Mouse (Mus musculus) left cerebral cortex, adult 2 months (tissue): Measurements from ENCODE around the gene Nudt9. TPM values are rescaled to one million over a fixed set of nuclear protein-coding genes. Genes with fewer than 3 reads are reported as not detected.
A peak's percentile ranks its signal among the peaks of the same experiment; 100 is the strongest.

Experiments
- DNase-seq, 2 experiments: peaks; one replicate each; pipeline ENCODE4 v3.0.0; 2021 to 2022; ENCODE audit warnings: low spot score in 2 of 2, mixed read lengths in 1 of 2; ENCODE audit errors: extremely low spot score in 1 of 2
- H3K27ac ChIP-seq: fragments of 200-600 bp; 2 replicates; pipeline ENCODE4 v1.8.1; 2022
- H3K4me3 ChIP-seq: fragments of 200-600 bp; 2 replicates; pipeline ENCODE4 v1.8.1; 2022
- CTCF ChIP-seq: fragments of 200-600 bp; IDR thresholded peaks from 2 replicates; pipeline ENCODE4 v1.8.1; 2022; ENCODE audit warnings: antibody characterized with exemption, mild to moderate bottlenecking, moderate library complexity
- intact Hi-C: fragments of 180-260 bp; cut with DNase I; formaldehyde crosslinking; loops from one replicate; pipeline ENCODE4 v1.15.1; 2025
- microRNA-seq, 2 experiments: library from miRNA; unstranded; fragments of <30 nt; microRNA quantifications; one replicate each; pipeline ENCODE4 v1.2.0; 2021
- total RNA-seq, 2 experiments: library from RNA; stranded (reverse); gene quantifications; 2 replicates each; pipeline ENCODE4 v1.2.3; 2021

Gene Nudt9
- total RNA-seq, 2 experiments from 2014 or later = 66.1 to 68.4 TPM

GRCm38 (mm10) chr5:104112016-104112415 is 65.9 kb downstream of the Nudt9 start:
- intact Hi-C loops = loop anchor here (5.0 kb wide), 1 partner anchor 345 kb away; the partner anchor contains the start of gene Pkd2
- TF ChIP-seq CTCF = peak; percentile 7; the same call in 1 of the 2 replicates
- Histone ChIP-seq H3K27ac (peak overlapping the region; percentile 97), H3K4me3 (peak overlapping the region; percentile 65)
- no peak for DNase-seq

- DNase-seq = no peak
- Histone ChIP-seq H3K27ac (peak overlapping the region; percentile 97), H3K4me3 (peak overlapping the region; percentile 65)
- no peak for TF ChIP-seq CTCF
- intact Hi-C loops = loop anchor here (5.0 kb wide), 1 partner anchor 345 kb away; the partner anchor contains the start of gene Pkd2
These were observed 66.4 kb downstream of the Nudt9 start for GRCm38 (mm10) chr5:104112511-104112910.

GRCm38 (mm10) chr5:104113491-104114172 is 67.5 kb downstream of the Nudt9 start, which contains the start of gene Sparcl1:
Gene Sparcl1 (minus strand): TSS chr5:104113733.
- H3K4me3 ChIP-seq = peak within 1 kb of the TSS; percentile 65
- peak within 1 kb of the TSS; percentile 97 for H3K27ac ChIP-seq
- peak in 1 of 2 experiments; percentile 61 for DNase-seq
- no peak for TF ChIP-seq CTCF
- intact Hi-C loops = loop anchor here (5.0 kb wide), 1 partner anchor 344 kb away; the partner anchor contains the start of gene Pkd2

Small RNA genes within 50 kb of the gene (microRNA-seq; reads per million reads assigned to microRNA genes)
- gene Mir5619 = 0.24 reads per million in 2 experiments

Other genes with a start within 250 kb of the Nudt9 start
- gene Klhl8, start 135.0 kb upstream of the Nudt9 start, total RNA-seq = 10 to 100 TPM; 33.1 to 35.3 TPM
- gene Hsd17b13, start 68.9 kb upstream of the Nudt9 start, total RNA-seq = under 1 TPM in 1 of 2 experiments, not detected in 1; 0.42 TPM
- gene Hsd17b11, start 24.4 kb upstream of the Nudt9 start, total RNA-seq = 10 to 100 TPM; 42.3 to 42.7 TPM
- not detected for gene Gm17660, start 31.3 kb downstream of the Nudt9 start, total RNA-seq
- 1,000 to 10,000 TPM; 1,525 to 1,546 TPM for gene Sparcl1, start 67.4 kb downstream of the Nudt9 start, total RNA-seq
- gene Dspp, start 124.4 kb downstream of the Nudt9 start, total RNA-seq = under 1 TPM; 0.07 to 0.09 TPM
- gene Dmp1, start 156.3 kb downstream of the Nudt9 start, total RNA-seq = 1 to 10 TPM; 6.0 to 6.8 TPM